ENCODE assay signal across 27 mouse cellular contexts in genomic region chr10:21093301-21093700, GRCm38 (mm10).
A peak's percentile ranks its signal among the peaks of the same experiment; 100 is the strongest.
DNase-seq lines count a peak whose midpoint lies in the region; ATAC-seq and TF ChIP-seq lines count a peak whose summit lies in the region.
"Had no signal": no experiment of that assay in that cellular context is flagged by ENCODE, and none has a peak within 500 bp of the region (broad histone marks: within the 10 kb centered on the region; RNA-seq: fewer than 3 reads in every experiment).

No protein-coding gene starts in this region.

- TF ChIP-seq CTCF in stomach, postnatal 0 days (IDR thresholded peaks at IDR 0.05; ENCODE audit: low read depth), result no peak

- ATAC-seq in stomach, embryonic 14.5 days (ENCODE audit: insufficient number of reproducible peaks, insufficient read depth, low FRiP score, low read depth), result no peak
- no peak for ATAC-seq in stomach, postnatal 0 days (ENCODE audit: low FRiP score, low TSS enrichment)
- no peak for ATAC-seq in intestine, embryonic 14.5 days (replicated peaks; ENCODE audit: low FRiP score, low TSS enrichment, low read depth)
- ATAC-seq in intestine, embryonic 16.5 days, result no peak
- ATAC-seq in heart, embryonic 12.5 days (ENCODE audit: insufficient number of reproducible peaks, low FRiP score), result no peak
- ATAC-seq: forebrain, embryonic 16.5 days; midbrain, embryonic 16.5 days had no signal

- no peaks in the 10 kb centered on the region for H3K36me3 ChIP-seq in stomach, embryonic 14.5 days (ENCODE audit: control insufficient read depth, insufficient read depth, low read length)
- no peaks in the 10 kb centered on the region for H3K36me3 ChIP-seq in stomach, postnatal 0 days (ENCODE audit: control insufficient read depth, insufficient read depth, low read length)
- no peaks in the 10 kb centered on the region for H3K36me3 ChIP-seq in intestine, embryonic 14.5 days (ENCODE audit: control insufficient read depth, insufficient read depth, low read length)
- H3K36me3 ChIP-seq in intestine, embryonic 16.5 days (ENCODE audit: control insufficient read depth, insufficient read depth, low read length), result no peaks in the 10 kb centered on the region
- no peaks in the 10 kb centered on the region for H3K36me3 ChIP-seq in heart, embryonic 12.5 days
- H3K36me3 ChIP-seq: embryonic facial prominence, embryonic 13.5 days; heart, embryonic 13.5 days; hindbrain, embryonic 12.5 days; liver, embryonic 15.5 days had no signal

- H3K4me3 ChIP-seq in stomach, embryonic 14.5 days (ENCODE audit: low read depth, low read length), result no peak overlapping the region
- H3K4me3 ChIP-seq in stomach, postnatal 0 days (ENCODE audit: low read depth, low read length), result no peak overlapping the region
- no peak overlapping the region for H3K4me3 ChIP-seq in intestine, embryonic 14.5 days (ENCODE audit: low read depth, low read length)
- H3K4me3 ChIP-seq in intestine, embryonic 16.5 days (ENCODE audit: low read length), result no peak overlapping the region
- no peak overlapping the region for H3K4me3 ChIP-seq in heart, embryonic 12.5 days
- H3K4me3 ChIP-seq: embryonic facial prominence, embryonic 13.5 days; erythroblast, embryonic 14.5 days; gastrocnemius, adult 2 months; heart, embryonic 13.5 days; hindbrain, embryonic 12.5 days; liver, embryonic 15.5 days had no signal

- peaks cover 6% of the 10 kb centered on the region; the same call in 1 of the 2 replicates for H3K4me1 ChIP-seq in stomach, embryonic 14.5 days (ENCODE audit: control insufficient read depth, insufficient read depth, low read length)
- no peaks in the 10 kb centered on the region for H3K4me1 ChIP-seq in stomach, postnatal 0 days (replicated peaks; ENCODE audit: control insufficient read depth, insufficient read depth)
- no peaks in the 10 kb centered on the region for H3K4me1 ChIP-seq in intestine, embryonic 14.5 days (replicated peaks; ENCODE audit: control insufficient read depth, insufficient read depth, low read length)
- peaks cover 9% of the 10 kb centered on the region for H3K4me1 ChIP-seq in intestine, embryonic 16.5 days (ENCODE audit: control insufficient read depth, insufficient read depth, low read length)
- H3K4me1 ChIP-seq in heart, embryonic 12.5 days (replicated peaks), result no peaks in the 10 kb centered on the region
- H3K4me1 ChIP-seq: heart, embryonic 13.5 days; liver, embryonic 15.5 days had no signal

- DNase-seq in stomach, postnatal 0 days (ENCODE audit: low spot score), result no peak
- DNase-seq in intestine, embryonic 14.5 days (ENCODE audit: low spot score), result no peak
- DNase-seq in thymus, postnatal 4 days, result peak; percentile 50
- DNase-seq: adrenal gland, postnatal 25 days; cerebellum, adult 18-20 months; cerebellum, postnatal 10 days; gastrocnemius, adult 2 months; gastrocnemius, postnatal 36 days; heart, adult 18-20 months; heart, postnatal 36 days; kidney, adult 8-10 months; kidney, postnatal 10 days; layer of hippocampus, adult 9-11 months; liver; lung, postnatal 36 days; right cerebral cortex, postnatal 25 days had no signal

- H3K27ac ChIP-seq in stomach, embryonic 14.5 days (ENCODE audit: low read length), result 0 out of 2 replicates have a peak overlapping the region, but pooled peaks have one; percentile 16
- H3K27ac ChIP-seq in stomach, postnatal 0 days (replicated peaks), result no peak overlapping the region; the same call in 1 of the 2 replicates
- 0 out of 2 replicates have a peak overlapping the region, but pooled peaks have one; percentile 19 for H3K27ac ChIP-seq in intestine, embryonic 14.5 days (ENCODE audit: low read depth)
- 0 out of 2 replicates have a peak overlapping the region, but pooled peaks have one; percentile 21 for H3K27ac ChIP-seq in intestine, embryonic 16.5 days (ENCODE audit: low read length)
- no peak overlapping the region for H3K27ac ChIP-seq in heart, embryonic 12.5 days (ENCODE audit: poor library complexity, severe bottlenecking)
- H3K27ac ChIP-seq: embryonic facial prominence, embryonic 13.5 days; gastrocnemius, adult 2 months; heart, embryonic 13.5 days; hindbrain, embryonic 12.5 days; liver, embryonic 15.5 days had no signal

- WGBS in stomach, embryonic 14.5 days, result 87% methylated on average over 5 of the region's 5 CpGs
- WGBS in stomach, postnatal 0 days, result 82% methylated on average over 5 of the region's 5 CpGs
- 91% methylated on average over 5 of the region's 5 CpGs for WGBS in intestine, embryonic 14.5 days
- WGBS in intestine, embryonic 16.5 days, result 82% methylated on average over 5 of the region's 5 CpGs
- 82% methylated on average over 5 of the region's 5 CpGs for WGBS in heart, embryonic 12.5 days

- H3K9me3 ChIP-seq in stomach, embryonic 14.5 days (ENCODE audit: control insufficient read depth, low read depth, low read length), result no peaks in the 10 kb centered on the region
- no peaks in the 10 kb centered on the region for H3K9me3 ChIP-seq in stomach, postnatal 0 days (ENCODE audit: control insufficient read depth, low read length)
- no peaks in the 10 kb centered on the region for H3K9me3 ChIP-seq in intestine, embryonic 14.5 days (ENCODE audit: control insufficient read depth, low read length)
- H3K9me3 ChIP-seq in intestine, embryonic 16.5 days (ENCODE audit: control insufficient read depth, low read length), result no peaks in the 10 kb centered on the region
- no peaks in the 10 kb centered on the region for H3K9me3 ChIP-seq in heart, embryonic 12.5 days (replicated peaks)
- H3K9me3 ChIP-seq: embryonic facial prominence, embryonic 13.5 days; heart, embryonic 13.5 days; liver, embryonic 15.5 days had no signal

- H3K4me2 ChIP-seq in stomach, embryonic 14.5 days (replicated peaks; ENCODE audit: low read depth, low read length), result no peak overlapping the region
- no peak overlapping the region for H3K4me2 ChIP-seq in stomach, postnatal 0 days (replicated peaks; ENCODE audit: low read depth)
- H3K4me2 ChIP-seq in intestine, embryonic 14.5 days (ENCODE audit: low read length), result no peak overlapping the region
- no peak overlapping the region for H3K4me2 ChIP-seq in intestine, embryonic 16.5 days (ENCODE audit: low read depth, low read length)
- no peak overlapping the region for H3K4me2 ChIP-seq in heart, embryonic 12.5 days
- H3K4me2 ChIP-seq: embryonic facial prominence, embryonic 13.5 days; heart, embryonic 13.5 days; hindbrain, embryonic 12.5 days; liver, embryonic 15.5 days; midbrain, embryonic 11.5 days had no signal

- no peak overlapping the region for H3K9ac ChIP-seq in stomach, embryonic 14.5 days (replicated peaks; ENCODE audit: low read depth, low read length)
- no peak overlapping the region for H3K9ac ChIP-seq in stomach, postnatal 0 days (ENCODE audit: low read length)
- H3K9ac ChIP-seq in intestine, embryonic 14.5 days (ENCODE audit: low read length), result no peak overlapping the region
- no peak overlapping the region for H3K9ac ChIP-seq in intestine, embryonic 16.5 days (ENCODE audit: low read depth, low read length)
- H3K9ac ChIP-seq in heart, embryonic 12.5 days, result no peak overlapping the region
- H3K9ac ChIP-seq: embryonic facial prominence, embryonic 13.5 days; heart, embryonic 13.5 days; hindbrain, embryonic 12.5 days; liver, embryonic 15.5 days had no signal

- H3K27me3 ChIP-seq in stomach, embryonic 14.5 days (ENCODE audit: control insufficient read depth, insufficient read depth, low read length), result no peaks in the 10 kb centered on the region
- no peaks in the 10 kb centered on the region for H3K27me3 ChIP-seq in stomach, postnatal 0 days (ENCODE audit: control insufficient read depth, insufficient read depth, low read length)
- no peaks in the 10 kb centered on the region for H3K27me3 ChIP-seq in intestine, embryonic 14.5 days (replicated peaks; ENCODE audit: control insufficient read depth, insufficient read depth, low read length)
- no peaks in the 10 kb centered on the region for H3K27me3 ChIP-seq in intestine, embryonic 16.5 days (replicated peaks; ENCODE audit: control insufficient read depth, insufficient read depth, low read length)
- no peaks in the 10 kb centered on the region for H3K27me3 ChIP-seq in heart, embryonic 12.5 days (replicated peaks)
- H3K27me3 ChIP-seq: embryonic facial prominence, embryonic 13.5 days; heart, embryonic 13.5 days; liver, embryonic 15.5 days had no signal

- no peak for TF ChIP-seq EP300 in stomach, postnatal 0 days (optimal IDR thresholded peaks at IDR 0.05)

Comparison
In these comparisons a context has a peak if more than half of its experiments do, and no peak if none do; other contexts are left out.
1. H3K27ac ChIP-seq: peak in stomach, embryonic 14.5 days (single experiment), intestine, embryonic 14.5 days (single experiment) and intestine, embryonic 16.5 days (single experiment); none in stomach, postnatal 0 days (single experiment) and heart, embryonic 12.5 days (single experiment).